Mouse (Mus musculus) intestine, embryonic 14.5 days (tissue): ENCODE data around the gene Rnasel. TPM values are rescaled to one million over a fixed set of nuclear protein-coding genes. Genes with fewer than 3 reads are reported as not detected.

Source experiments
- ATAC-seq: fragments of 200-750 bp; cut with Nextera tagmentation; replicated peaks from 2 replicates; pipeline ENCODE4 v1.8.0; 2017; ENCODE audit warnings: low read depth, moderate number of reproducible peaks, moderate TSS enrichment, moderate library complexity; ENCODE audit not compliant: low FRiP score, low TSS enrichment
- DNase-seq: peaks from one replicate; pipeline ENCODE4 v3.0.0-alpha.2; 2018; ENCODE audit warnings: low spot score
- H3K27ac ChIP-seq: fragments of 300-500 bp; sonication (generic); 2 replicates; pipeline ENCODE4 v1.5.1; 2014; ENCODE audit warnings: low read depth, mild to moderate bottlenecking, control low read depth
- H3K27me3 ChIP-seq: fragments of 300-500 bp; sonication (generic); replicated peaks from 2 replicates; pipeline ENCODE4 v1.6.1; 2014; ENCODE audit warnings: low read length, control low read depth; ENCODE audit not compliant: control insufficient read depth, insufficient read depth
- H3K36me3 ChIP-seq: fragments of 300-500 bp; sonication (generic); 2 replicates; pipeline ENCODE4 v1.6.1; 2014; ENCODE audit warnings: low read length, control low read depth; ENCODE audit not compliant: control insufficient read depth, insufficient read depth
- H3K4me1 ChIP-seq: fragments of 300-500 bp; sonication (generic); replicated peaks from 2 replicates; pipeline ENCODE4 v1.6.1; 2014; ENCODE audit warnings: low read length, control low read depth, mixed read lengths; ENCODE audit not compliant: control insufficient read depth, insufficient read depth
- H3K4me2 ChIP-seq: fragments of 300-500 bp; sonication (generic); 2 replicates; pipeline ENCODE4 v1.6.1; 2014; ENCODE audit warnings: low read length
- H3K4me3 ChIP-seq: fragments of 300-500 bp; sonication (generic); 2 replicates; pipeline ENCODE4 v1.5.1; 2014; ENCODE audit warnings: low read depth, low read length, control low read depth, mixed read lengths
- H3K9ac ChIP-seq: fragments of 300-500 bp; sonication (generic); 2 replicates; pipeline ENCODE4 v1.6.1; 2014; ENCODE audit warnings: mild to moderate bottlenecking, low read length
- H3K9me3 ChIP-seq: fragments of 300-500 bp; sonication (generic); 2 replicates; pipeline ENCODE4 v1.6.1; 2016; ENCODE audit warnings: low read length, control low read depth; ENCODE audit not compliant: control insufficient read depth
- WGBS: fragments of 180-500 bp; shearing (Covaris S2); extraction: QIAGEN DNeasy Blood & Tissue Kit; methylation state at CpG from one replicate; pipeline ENCODE4 v1.1.7; 2014; 5-methylcytosine and 5-hydroxymethylcytosine counted together
- polyA plus RNA-seq: library from polyadenylated mRNA; unstranded; fragments of >200 nt; fragmentation: Nextera tagmentation; extraction: Ambion mirVana; gene quantifications from 2 replicates; pipeline ENCODE4 v1.2.1, GENCODE M21; 2014

Rnasel gene
- polyA plus RNA-seq, 1 experiment from 2014 or later = 15.8 TPM

- Histone ChIP-seq H3K27me3 (0 out of 2 replicates have a peak, but pooled peaks cover 8% of the 10 kb centered on the region), H3K4me2 (no peak overlapping the region), H3K9ac (no peak overlapping the region), H3K36me3 (no peaks in the 10 kb centered on the region), H3K4me1 (peaks cover 16% of the 10 kb centered on the region), H3K4me3 (no peak overlapping the region), H3K9me3 (no peaks in the 10 kb centered on the region), H3K27ac (no peak overlapping the region)
- ATAC-seq = no peak
- no peak for DNase-seq
- WGBS = 83% methylated on average over 5 of the region's 5 CpGs
Observed at GRCm38 (mm10) chr1:153708626-153709025, 40.6 kb upstream of the Rnasel start.

- 0 out of 2 replicates have a peak, but pooled peaks cover 3% of the 10 kb centered on the region for H3K27me3 ChIP-seq
- no peak overlapping the region for H3K27ac ChIP-seq
- no peak for ATAC-seq
- no peaks in the 10 kb centered on the region for H3K36me3 ChIP-seq
- no peak overlapping the region for H3K9ac ChIP-seq
- no peak for DNase-seq
- no peak overlapping the region for H3K4me2 ChIP-seq
- no peak overlapping the region for H3K4me3 ChIP-seq
- H3K4me1 ChIP-seq = peaks cover 12% of the 10 kb centered on the region
- no peaks in the 10 kb centered on the region for H3K9me3 ChIP-seq
- WGBS = 34% methylated on average over 5 of the region's 5 CpGs
Observed at GRCm38 (mm10) chr1:153709451-153709850, 39.8 kb upstream of the Rnasel start.

- no peak for DNase-seq
- H3K27me3 ChIP-seq = 0 out of 2 replicates have a peak, but pooled peaks cover 3% of the 10 kb centered on the region
- H3K36me3 ChIP-seq = no peaks in the 10 kb centered on the region
- H3K9ac ChIP-seq = no peak overlapping the region
- 34% methylated on average over 3 of the region's 3 CpGs for WGBS
- ATAC-seq = 0 out of 2 replicates have a peak, but pooled peaks have one; percentile 43
- H3K9me3 ChIP-seq = no peaks in the 10 kb centered on the region
- peaks cover 12% of the 10 kb centered on the region for H3K4me1 ChIP-seq
- H3K4me3 ChIP-seq = no peak overlapping the region
- no peak overlapping the region for H3K4me2 ChIP-seq
- no peak overlapping the region; the same call in 1 of the 2 replicates for H3K27ac ChIP-seq
Observed at GRCm38 (mm10) chr1:153711544-153712262, 37.5 kb upstream of the Rnasel start.

GRCm38 (mm10) chr1:153712633-153713032 lies 36.6 kb upstream of the Rnasel start:
- Histone ChIP-seq H3K27ac (no peak overlapping the region), H3K9me3 (no peaks in the 10 kb centered on the region), H3K4me2 (no peak overlapping the region), H3K36me3 (no peaks in the 10 kb centered on the region), H3K27me3 (0 out of 2 replicates have a peak, but pooled peaks cover 3% of the 10 kb centered on the region), H3K4me1 (peaks cover 12% of the 10 kb centered on the region), H3K9ac (no peak overlapping the region), H3K4me3 (no peak overlapping the region)
- 93% methylated on average over 2 of the region's 2 CpGs for WGBS
- DNase-seq (no peak), ATAC-seq (no peak)

GRCm38 (mm10) chr1:153717990-153718389 lies 31.2 kb upstream of the Rnasel start:
- Histone ChIP-seq H3K27ac (no peak overlapping the region), H3K4me3 (no peak overlapping the region), H3K9ac (no peak overlapping the region), H3K4me2 (no peak overlapping the region), H3K4me1 (no peaks in the 10 kb centered on the region), H3K9me3 (no peaks in the 10 kb centered on the region), H3K27me3 (0 out of 2 replicates have a peak, but pooled peaks cover 3% of the 10 kb centered on the region), H3K36me3 (no peaks in the 10 kb centered on the region)
- ATAC-seq = no peak
- no peak for DNase-seq
- WGBS = 91% methylated on average over 1 of the region's 1 CpGs

GRCm38 (mm10) chr1:153720935-153721334 lies 28.3 kb upstream of the Rnasel start:
- no peaks in the 10 kb centered on the region for H3K27me3 ChIP-seq
- no peaks in the 10 kb centered on the region for H3K4me1 ChIP-seq
- no peaks in the 10 kb centered on the region for H3K9me3 ChIP-seq
- WGBS = 81% methylated on average over 7 of the region's 7 CpGs
- H3K4me3 ChIP-seq = no peak overlapping the region
- no peaks in the 10 kb centered on the region for H3K36me3 ChIP-seq
- H3K27ac ChIP-seq = no peak overlapping the region
- H3K9ac ChIP-seq = no peak overlapping the region
- ATAC-seq (no peak), DNase-seq (no peak)
- no peak overlapping the region for H3K4me2 ChIP-seq

- no peak overlapping the region for H3K27ac ChIP-seq
- 80% methylated on average over 9 of the region's 9 CpGs for WGBS
Observed at GRCm38 (mm10) chr1:153721565-153722310, 27.5 kb upstream of the Rnasel start.

GRCm38 (mm10) chr1:153723426-153723825 lies 25.8 kb upstream of the Rnasel start:
- WGBS = 75% methylated on average over 9 of the region's 9 CpGs
- Histone ChIP-seq H3K9ac (no peak overlapping the region), H3K27me3 (no peaks in the 10 kb centered on the region), H3K4me1 (no peaks in the 10 kb centered on the region), H3K27ac (no peak overlapping the region), H3K36me3 (no peaks in the 10 kb centered on the region), H3K4me2 (no peak overlapping the region), H3K4me3 (no peak overlapping the region), H3K9me3 (no peaks in the 10 kb centered on the region)
- ATAC-seq (no peak), DNase-seq (no peak)

More at GRCm38 (mm10) chr1:153721565-153722310, 27.5 kb upstream of the Rnasel start:
- H3K36me3 ChIP-seq = no peaks in the 10 kb centered on the region
- H3K9ac ChIP-seq = no peak overlapping the region
- no peaks in the 10 kb centered on the region for H3K4me1 ChIP-seq
- no peak overlapping the region for H3K4me3 ChIP-seq
- no peak for ATAC-seq
- no peak overlapping the region for H3K4me2 ChIP-seq
- H3K27me3 ChIP-seq = no peaks in the 10 kb centered on the region
- H3K9me3 ChIP-seq = no peaks in the 10 kb centered on the region
- no peak for DNase-seq
